Mouse (Mus musculus): Measurements from ENCODE around the gene Chat. TPM values are rescaled to one million over a fixed set of nuclear protein-coding genes. Genes with fewer than 3 reads are reported as not detected.
A peak's percentile ranks its signal among the peaks of the same experiment; 100 is the strongest.

Gene Chat
- polyA plus RNA-seq, 2 experiments = 0.03 TPM; not detected in 1

DNA sequence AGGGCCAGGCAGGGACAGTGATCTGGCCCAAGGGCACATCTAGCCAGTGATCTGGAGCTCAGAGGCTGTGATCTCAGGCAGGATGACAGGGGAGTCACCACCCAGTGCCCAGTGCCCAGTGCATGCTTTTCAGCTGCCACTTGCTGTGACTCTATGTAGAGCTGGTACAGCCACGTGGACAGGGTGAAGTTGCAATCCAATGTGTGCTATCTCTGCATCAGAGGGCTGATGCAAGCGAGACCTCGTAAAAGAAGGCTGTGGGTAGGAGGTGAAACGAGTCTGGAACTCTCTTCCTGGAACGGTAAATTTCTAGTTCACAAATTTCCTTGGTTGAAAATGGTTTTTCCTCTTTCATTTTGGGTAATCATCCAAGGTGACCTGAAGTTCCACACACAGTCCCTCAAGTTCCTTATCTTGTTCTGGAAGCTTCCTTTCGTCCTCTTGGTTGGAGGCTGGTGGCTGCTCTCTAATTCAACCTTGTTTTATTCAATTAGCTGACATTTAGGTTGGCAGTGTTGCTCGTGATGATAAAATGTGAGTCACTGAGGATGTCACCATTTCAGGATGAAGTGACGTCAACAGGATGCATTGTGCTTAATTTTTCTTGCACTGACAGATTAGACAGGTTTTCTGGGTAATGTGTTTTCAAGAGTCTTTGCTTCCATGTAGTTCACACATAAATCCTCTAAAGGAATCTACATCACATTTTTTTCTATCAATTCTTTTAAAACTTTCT lies 30.5 kb upstream of the Chat start:
- H3K4me2 ChIP-seq (replicated peaks; ENCODE audit: low read depth, low read length, severe bottlenecking) = no peak overlapping the region
- peaks cover 4% of the 10 kb centered on the region; the same call in 1 of the 2 replicates for H3K27me3 ChIP-seq (ENCODE audit: control insufficient read depth, insufficient read depth, low read length)
- ATAC-seq (ENCODE audit: low FRiP score, low read depth) (no peak), DNase-seq (ENCODE audit: low spot score) (no peak)
- H3K4me3 ChIP-seq (replicated peaks; ENCODE audit: low read length) = no peak overlapping the region
- no peak for TF ChIP-seq POLR2A (IDR thresholded peaks at IDR 0.05; ENCODE audit: borderline replicate concordance, extremely low read depth, insufficient read depth, insufficient read length)
- no peaks in the 10 kb centered on the region for H3K4me1 ChIP-seq (ENCODE audit: control insufficient read depth, insufficient read depth, low read length)
- no peaks in the 10 kb centered on the region for H3K36me3 ChIP-seq (ENCODE audit: control insufficient read depth, insufficient read depth, low read length)
- H3K9me3 ChIP-seq (ENCODE audit: control insufficient read depth, low read length) = no peaks in the 10 kb centered on the region
- WGBS = 57% methylated on average over 8 of the region's 8 CpGs
- H3K9ac ChIP-seq (ENCODE audit: low read depth, low read length, severe bottlenecking) = no peak overlapping the region
- no peak overlapping the region for H3K27ac ChIP-seq (replicated peaks; ENCODE audit: low read depth, low read length)

DNA sequence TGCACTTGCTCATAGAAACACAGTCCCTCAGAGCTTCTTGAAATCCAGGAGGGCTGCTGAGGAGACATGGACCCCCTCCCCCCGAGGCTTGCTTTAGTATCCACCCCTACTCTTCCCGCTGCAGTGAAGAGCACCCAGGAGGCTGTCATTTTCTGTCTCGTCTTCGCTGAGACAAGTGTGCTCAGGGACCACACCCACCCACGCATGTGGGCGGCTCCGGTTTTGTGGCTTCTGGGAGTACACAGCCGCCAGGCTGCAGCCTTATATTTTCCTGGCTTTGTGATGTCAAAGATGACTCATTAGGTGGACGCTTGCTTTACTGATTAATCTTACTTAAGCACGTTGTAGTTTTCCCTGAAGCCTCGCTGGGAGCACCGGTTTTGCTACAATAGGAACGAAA lies 26.7 kb upstream of the Chat start:
- H3K9me3 ChIP-seq (ENCODE audit: control insufficient read depth, low read length) = no peaks in the 10 kb centered on the region
- no peak overlapping the region for H3K27ac ChIP-seq (replicated peaks; ENCODE audit: low read depth, low read length)
- 0 out of 2 replicates have a peak overlapping the region, but pooled peaks have one; percentile 7 for H3K4me2 ChIP-seq (replicated peaks; ENCODE audit: low read depth, low read length, severe bottlenecking)
- H3K27me3 ChIP-seq (ENCODE audit: control insufficient read depth, insufficient read depth, low read length) = peaks cover 4% of the 10 kb centered on the region; the same call in 1 of the 2 replicates
- WGBS = 19% methylated on average over 13 of the region's 13 CpGs
- no peak for TF ChIP-seq POLR2A (IDR thresholded peaks at IDR 0.05; ENCODE audit: borderline replicate concordance, extremely low read depth, insufficient read depth, insufficient read length)
- no peaks in the 10 kb centered on the region for H3K4me1 ChIP-seq (ENCODE audit: control insufficient read depth, insufficient read depth, low read length)
- H3K36me3 ChIP-seq (ENCODE audit: control insufficient read depth, insufficient read depth, low read length) = no peaks in the 10 kb centered on the region
- no peak overlapping the region for H3K9ac ChIP-seq (ENCODE audit: low read depth, low read length, severe bottlenecking)
- ATAC-seq (ENCODE audit: low FRiP score, low read depth) (no peak), DNase-seq (ENCODE audit: low spot score) (no peak)
- H3K4me3 ChIP-seq (replicated peaks; ENCODE audit: low read length) = no peak overlapping the region

DNA sequence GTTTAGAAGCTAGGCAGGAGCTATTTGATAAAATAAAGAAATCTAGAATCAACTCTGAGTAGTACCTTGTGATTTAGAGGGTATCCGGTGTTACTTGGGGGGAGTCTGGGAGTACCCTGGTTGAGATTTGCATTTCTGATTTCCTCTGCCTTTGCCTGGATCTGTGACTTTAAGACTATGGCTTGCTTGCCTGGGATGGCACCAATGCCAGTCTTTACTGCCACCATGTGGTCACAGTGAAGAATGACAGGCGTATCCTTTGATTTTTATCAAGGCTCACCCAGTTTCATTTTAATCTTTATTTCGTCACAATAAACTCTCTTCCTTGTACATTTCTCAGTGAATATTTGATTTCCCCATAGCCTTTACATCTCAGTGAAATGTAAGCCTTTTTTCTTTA lies 16.3 kb upstream of the Chat start:
- H3K27me3 ChIP-seq (ENCODE audit: control insufficient read depth, insufficient read depth, low read length) = no peaks in the 10 kb centered on the region
- no peak for TF ChIP-seq POLR2A (IDR thresholded peaks at IDR 0.05; ENCODE audit: borderline replicate concordance, extremely low read depth, insufficient read depth, insufficient read length)
- WGBS = 5% methylated on average over 3 of the region's 3 CpGs
- DNase-seq (ENCODE audit: low spot score) (peak; percentile 44), ATAC-seq (ENCODE audit: low FRiP score, low read depth) (no peak)
- H3K9me3 ChIP-seq (ENCODE audit: control insufficient read depth, low read length) = no peaks in the 10 kb centered on the region
- no peak overlapping the region for H3K4me2 ChIP-seq (replicated peaks; ENCODE audit: low read depth, low read length, severe bottlenecking)
- no peak overlapping the region for H3K9ac ChIP-seq (ENCODE audit: low read depth, low read length, severe bottlenecking)
- no peaks in the 10 kb centered on the region for H3K4me1 ChIP-seq (ENCODE audit: control insufficient read depth, insufficient read depth, low read length)
- H3K27ac ChIP-seq (replicated peaks; ENCODE audit: low read depth, low read length) = no peak overlapping the region
- H3K4me3 ChIP-seq (replicated peaks; ENCODE audit: low read length) = no peak overlapping the region
- H3K36me3 ChIP-seq (ENCODE audit: control insufficient read depth, insufficient read depth, low read length) = no peaks in the 10 kb centered on the region

DNA sequence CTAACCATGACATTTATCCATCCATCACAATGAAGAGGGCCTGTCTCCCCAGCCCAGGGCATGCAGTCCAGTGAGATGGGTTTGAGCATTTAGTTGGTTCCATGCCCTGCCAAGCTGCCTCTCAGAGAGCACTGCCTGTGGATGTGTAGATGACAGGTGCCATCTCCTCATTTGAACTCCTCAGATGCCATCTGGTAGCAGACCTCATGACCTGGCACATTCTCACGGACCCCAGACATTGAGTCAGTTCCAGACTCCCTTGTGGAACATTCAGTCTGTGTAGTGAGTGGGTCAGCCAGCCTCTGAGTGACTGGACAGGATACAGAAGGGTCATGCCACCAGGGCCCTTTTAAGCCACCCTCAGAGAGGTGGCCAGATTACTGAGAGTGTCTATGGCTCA lies 11.8 kb upstream of the Chat start:
- DNase-seq (ENCODE audit: low spot score) = no peak
- ATAC-seq (ENCODE audit: low FRiP score, low read depth) = no peak
- no peak for TF ChIP-seq POLR2A (IDR thresholded peaks at IDR 0.05; ENCODE audit: borderline replicate concordance, extremely low read depth, insufficient read depth, insufficient read length)

DNA sequence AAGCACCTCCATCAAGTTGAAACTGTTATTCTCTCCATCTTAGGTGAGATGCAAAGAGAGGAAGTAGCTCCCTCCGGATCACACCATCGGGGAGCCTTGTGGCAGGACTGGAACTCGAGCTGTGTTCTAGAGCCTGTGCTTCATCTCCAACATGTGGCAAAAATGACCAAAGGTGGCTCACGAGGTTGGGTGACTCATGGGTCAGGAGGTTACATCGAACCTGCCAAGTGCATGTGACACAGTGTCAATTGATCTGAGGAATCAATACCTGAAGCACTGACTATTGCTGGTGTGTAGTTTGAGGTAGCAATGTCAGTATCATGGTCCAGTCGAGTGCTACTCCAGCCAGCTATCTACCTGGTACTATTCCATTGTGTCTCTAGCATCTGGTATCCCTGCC lies 10.8 kb upstream of the Chat start:
- DNase-seq (ENCODE audit: low spot score) = no peak
- H3K9ac ChIP-seq (ENCODE audit: low read depth, low read length, severe bottlenecking) = no peak overlapping the region
- H3K27me3 ChIP-seq (ENCODE audit: control insufficient read depth, insufficient read depth, low read length) = no peaks in the 10 kb centered on the region
- no peaks in the 10 kb centered on the region for H3K36me3 ChIP-seq (ENCODE audit: control insufficient read depth, insufficient read depth, low read length)
- no peaks in the 10 kb centered on the region for H3K9me3 ChIP-seq (ENCODE audit: control insufficient read depth, low read length)
- H3K4me2 ChIP-seq (replicated peaks; ENCODE audit: low read depth, low read length, severe bottlenecking) = no peak overlapping the region
- ATAC-seq (ENCODE audit: low FRiP score, low read depth) = no peak
- no peak overlapping the region for H3K27ac ChIP-seq (replicated peaks; ENCODE audit: low read depth, low read length)
- H3K4me1 ChIP-seq (ENCODE audit: control insufficient read depth, insufficient read depth, low read length) = no peaks in the 10 kb centered on the region
- no peak for TF ChIP-seq POLR2A (IDR thresholded peaks at IDR 0.05; ENCODE audit: borderline replicate concordance, extremely low read depth, insufficient read depth, insufficient read length)
- WGBS = 77% methylated on average over 6 of the region's 6 CpGs
- H3K4me3 ChIP-seq (replicated peaks; ENCODE audit: low read length) = no peak overlapping the region

More for the DNA sequence above, 11.8 kb upstream of the Chat start:
- Histone ChIP-seq H3K4me3 (replicated peaks; ENCODE audit: low read length) (no peak overlapping the region), H3K9ac (ENCODE audit: low read depth, low read length, severe bottlenecking) (no peak overlapping the region), H3K36me3 (ENCODE audit: control insufficient read depth, insufficient read depth, low read length) (no peaks in the 10 kb centered on the region), H3K9me3 (ENCODE audit: control insufficient read depth, low read length) (no peaks in the 10 kb centered on the region), H3K4me1 (ENCODE audit: control insufficient read depth, insufficient read depth, low read length) (no peaks in the 10 kb centered on the region), H3K27ac (replicated peaks; ENCODE audit: low read depth, low read length) (no peak overlapping the region), H3K4me2 (replicated peaks; ENCODE audit: low read depth, low read length, severe bottlenecking) (no peak overlapping the region), H3K27me3 (ENCODE audit: control insufficient read depth, insufficient read depth, low read length) (no peaks in the 10 kb centered on the region)
- 83% methylated on average over 1 of the region's 1 CpGs for WGBS
